Mouse (Mus musculus): Measurements from ENCODE around the gene Ms4a7. TPM values are rescaled to one million over a fixed set of nuclear protein-coding genes. Genes with fewer than 3 reads are reported as not detected.

Gene Ms4a7
- polyA plus RNA-seq, 1 experiment, result 9.6 TPM

GRCm38 (mm10) chr19:11292990-11293389, 43.0 kb downstream of the Ms4a7 start:
- 8% methylated on average over 12 of the region's 12 CpGs for WGBS
- TF ChIP-seq POLR2A (IDR thresholded peaks at IDR 0.05; ENCODE audit: borderline replicate concordance, control insufficient read depth, low read depth, low read length) (no peak), CTCF (IDR thresholded peaks at IDR 0.05; ENCODE audit: control insufficient read depth, insufficient read depth, low read length) (no peak)
- peak overlapping the region; percentile 45; the same call in 1 of the 2 replicates for H3K27ac ChIP-seq (ENCODE audit: control insufficient read depth, insufficient read depth, low read depth, low read length, poor library complexity)
- H3K4me1 ChIP-seq (ENCODE audit: control insufficient read depth, insufficient read depth, low read length), result no peaks in the 10 kb centered on the region
- peak overlapping the region; percentile 58 for H3K4me3 ChIP-seq (replicated peaks; ENCODE audit: control insufficient read depth, low read depth, low read length)

- TF ChIP-seq POLR2A (IDR thresholded peaks at IDR 0.05; ENCODE audit: borderline replicate concordance, control insufficient read depth, low read depth, low read length), result no peak
- no peak for TF ChIP-seq CTCF (IDR thresholded peaks at IDR 0.05; ENCODE audit: control insufficient read depth, insufficient read depth, low read length)
- 83% methylated on average over 2 of the region's 2 CpGs for WGBS
- no peak within 1 kb of the TSS for H3K27ac ChIP-seq (ENCODE audit: control insufficient read depth, insufficient read depth, low read depth, low read length, poor library complexity)
- H3K4me3 ChIP-seq (replicated peaks; ENCODE audit: control insufficient read depth, low read depth, low read length), result no peak within 1 kb of the TSS
- no peaks in the 10 kb centered on the region for H3K4me1 ChIP-seq (ENCODE audit: control insufficient read depth, insufficient read depth, low read length)
Measured at GRCm38 (mm10) chr19:11283773-11284172, 52.2 kb downstream of the Ms4a7 start, which contains the start of gene Ms4a5. Ms4a5 (minus strand) TSS chr19:11283873.

GRCm38 (mm10) chr19:11280223-11280622, 55.7 kb downstream of the Ms4a7 start:
- 81% methylated on average over 3 of the region's 3 CpGs for WGBS
- H3K4me1 ChIP-seq (ENCODE audit: control insufficient read depth, insufficient read depth, low read length), result no peaks in the 10 kb centered on the region
- H3K4me3 ChIP-seq (replicated peaks; ENCODE audit: control insufficient read depth, low read depth, low read length), result no peak overlapping the region
- no peak overlapping the region for H3K27ac ChIP-seq (ENCODE audit: control insufficient read depth, insufficient read depth, low read depth, low read length, poor library complexity)
- TF ChIP-seq POLR2A (IDR thresholded peaks at IDR 0.05; ENCODE audit: borderline replicate concordance, control insufficient read depth, low read depth, low read length), result no peak
- TF ChIP-seq CTCF (IDR thresholded peaks at IDR 0.05; ENCODE audit: control insufficient read depth, insufficient read depth, low read length), result no peak

- no peak overlapping the region for H3K4me3 ChIP-seq (replicated peaks; ENCODE audit: control insufficient read depth, low read depth, low read length)
- H3K27ac ChIP-seq (ENCODE audit: control insufficient read depth, insufficient read depth, low read depth, low read length, poor library complexity), result no peak overlapping the region
- TF ChIP-seq CTCF (IDR thresholded peaks at IDR 0.05; ENCODE audit: control insufficient read depth, insufficient read depth, low read length), result no peak
- no peak for TF ChIP-seq POLR2A (IDR thresholded peaks at IDR 0.05; ENCODE audit: borderline replicate concordance, control insufficient read depth, low read depth, low read length)
- WGBS, result 79% methylated on average over 5 of the region's 5 CpGs
- no peaks in the 10 kb centered on the region for H3K4me1 ChIP-seq (ENCODE audit: control insufficient read depth, insufficient read depth, low read length)
Measured at GRCm38 (mm10) chr19:11276431-11276830, 59.5 kb downstream of the Ms4a7 start.

Other genes with a start within 250 kb of the Ms4a7 start
- gene 1700017D01Rik, start 205.3 kb downstream of the Ms4a7 start, polyA plus RNA-seq (2011; ENCODE audit: insufficient read depth, insufficient read length, low replicate concordance, missing spikeins), result not detected in 2 replicates
- gene 1700025F22Rik, start 170.8 kb downstream of the Ms4a7 start, polyA plus RNA-seq (2011; ENCODE audit: insufficient read depth, insufficient read length, low replicate concordance, missing spikeins), result not detected in 2 replicates
- not detected in 2 replicates for gene Ms4a13, start 139.4 kb downstream of the Ms4a7 start, polyA plus RNA-seq (2011; ENCODE audit: insufficient read depth, insufficient read length, low replicate concordance, missing spikeins)
- 0.90 TPM in 1 of 2 replicates, not detected in the other for gene Ms4a12, start 103.7 kb downstream of the Ms4a7 start, polyA plus RNA-seq (2011; ENCODE audit: insufficient read depth, insufficient read length, low replicate concordance, missing spikeins)
- 7.0 and 9.9 TPM in 2 replicates for gene Ms4a1, start 69.9 kb downstream of the Ms4a7 start, polyA plus RNA-seq (2011; ENCODE audit: insufficient read depth, insufficient read length, low replicate concordance, missing spikeins)
- not detected in 2 replicates for gene Ms4a5, start 52.3 kb downstream of the Ms4a7 start, polyA plus RNA-seq (2011; ENCODE audit: insufficient read depth, insufficient read length, low replicate concordance, missing spikeins)
- 0.47 and 0.85 TPM in 2 replicates for gene Ms4a14, start 21.7 kb downstream of the Ms4a7 start, polyA plus RNA-seq (2011; ENCODE audit: insufficient read depth, insufficient read length, low replicate concordance, missing spikeins)
- gene Ms4a4a, start 39.4 kb upstream of the Ms4a7 start, polyA plus RNA-seq (2011; ENCODE audit: insufficient read depth, insufficient read length, low replicate concordance, missing spikeins), result 1.6 and 4.3 TPM in 2 replicates
- gene Ms4a4c, start 68.6 kb upstream of the Ms4a7 start, polyA plus RNA-seq (2011; ENCODE audit: insufficient read depth, insufficient read length, low replicate concordance, missing spikeins), result 8.4 and 16.7 TPM in 2 replicates
- 2.3 and 9.6 TPM in 2 replicates for gene Ms4a4b, start 107.4 kb upstream of the Ms4a7 start, polyA plus RNA-seq (2011; ENCODE audit: insufficient read depth, insufficient read length, low replicate concordance, missing spikeins)
- gene Ms4a6c, start 133.2 kb upstream of the Ms4a7 start, polyA plus RNA-seq (2011; ENCODE audit: insufficient read depth, insufficient read length, low replicate concordance, missing spikeins), result 9.2 and 36.3 TPM in 2 replicates
- 2.4 and 11.9 TPM in 2 replicates for gene Gm8369, start 149.8 kb upstream of the Ms4a7 start, polyA plus RNA-seq (2011; ENCODE audit: insufficient read depth, insufficient read length, low replicate concordance, missing spikeins)
- 6.0 and 15.7 TPM in 2 replicates for gene Ms4a6b, start 180.4 kb upstream of the Ms4a7 start, polyA plus RNA-seq (2011; ENCODE audit: insufficient read depth, insufficient read length, low replicate concordance, missing spikeins)
- 2.0 and 2.8 TPM in 2 replicates for gene Ms4a4d, start 200.7 kb upstream of the Ms4a7 start, polyA plus RNA-seq (2011; ENCODE audit: insufficient read depth, insufficient read length, low replicate concordance, missing spikeins)